Mouse (Mus musculus) olfactory bulb, adult 2 months (tissue): ENCODE results near the gene Rbm42.

Experiments
- CTCF ChIP-seq: fragments of 200-500 bp; IDR thresholded peaks from 2 replicates; pipeline ENCODE4 v1.5.1; 2012; ENCODE audit warnings: low read depth, mild to moderate bottlenecking, low read length, moderate library complexity; ENCODE audit not compliant: insufficient read depth
- POLR2A ChIP-seq: fragments of 200-500 bp; IDR thresholded peaks from 2 replicates; pipeline ENCODE4 v1.6.1; 2012; ENCODE audit warnings: mild to moderate bottlenecking, low read depth, low read length, moderate library complexity; ENCODE audit not compliant: insufficient read depth

DNA sequence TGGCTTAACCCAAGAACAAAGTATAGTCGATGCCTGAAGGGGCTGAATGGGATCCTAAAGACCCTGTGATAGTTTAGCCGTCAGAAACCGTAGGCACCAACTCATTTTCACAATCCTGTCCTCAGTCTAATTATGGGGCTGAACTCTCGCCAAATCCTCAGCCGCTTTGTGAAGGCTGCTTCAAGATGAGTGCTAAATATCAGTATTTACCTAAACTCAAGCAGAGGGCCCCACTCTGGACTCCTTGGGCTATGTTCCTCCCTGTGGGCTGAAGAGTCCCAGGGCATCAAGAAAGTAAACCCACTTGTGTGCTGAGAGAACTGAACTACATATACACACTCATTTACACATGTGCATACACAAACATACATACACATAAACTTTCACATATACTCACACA lies 53.3 kb downstream of the Rbm42 start:
- TF ChIP-seq CTCF (no peak), POLR2A (no peak)
